Mouse (Mus musculus) myocyte (in vitro differentiated cells): Measurements from ENCODE around the gene Thap11.

Experiments
- MAX ChIP-seq: IDR thresholded peaks from one replicate; pipeline ENCODE4 v1.6.1; 2011; ENCODE audit warnings: low read depth, mild to moderate bottlenecking, control low read depth
- MYOD1 ChIP-seq, 3 experiments: IDR thresholded peaks; one replicate each; pipeline ENCODE4 v1.6.1; 2011; ENCODE audit warnings: control low read depth in 2 of 3, low read depth in 2 of 3, mild to moderate bottlenecking in 2 of 3, moderate library complexity in 1 of 3; ENCODE audit not compliant: insufficient read length in 2 of 3, control insufficient read depth in 1 of 3
- MYOG ChIP-seq, 3 experiments: IDR thresholded peaks; one replicate each; pipeline ENCODE4 v1.6.1; 2011; ENCODE audit warnings: control low read depth in 2 of 3, low read depth in 2 of 3, mild to moderate bottlenecking in 2 of 3; ENCODE audit not compliant: insufficient read length in 2 of 3, control insufficient read depth in 1 of 3, insufficient read depth in 1 of 3
- POLR2A ChIP-seq: IDR thresholded peaks from one replicate; pipeline ENCODE4 v1.6.1; 2011; ENCODE audit warnings: low read depth, mild to moderate bottlenecking, control low read depth, moderate library complexity; ENCODE audit not compliant: insufficient read length
- TCF12 ChIP-seq: IDR thresholded peaks from one replicate; pipeline ENCODE4 v1.6.1; 2011; ENCODE audit warnings: mild to moderate bottlenecking, control low read depth; ENCODE audit not compliant: poor library complexity, insufficient read depth, severe bottlenecking
- USF1 ChIP-seq: IDR thresholded peaks from one replicate; pipeline ENCODE4 v1.6.1; 2011; ENCODE audit warnings: low read depth, mild to moderate bottlenecking, control low read depth, moderate library complexity

GRCm38 (mm10) chr8:105819659-105820058 is 35.3 kb upstream of the Thap11 start:
- TF ChIP-seq USF1: no peak
- TF ChIP-seq POLR2A: no peak
- no peak for TF ChIP-seq MAX
- no peak for TF ChIP-seq MYOD1 (IDR thresholded peaks at IDR 0.05; ENCODE audit: control insufficient read depth in 1 of 3, insufficient read length in 2 of 3, low read depth in 2 of 3)
- no peak for TF ChIP-seq TCF12
- no peak for TF ChIP-seq MYOG (IDR thresholded peaks at IDR 0.05; ENCODE audit: control insufficient read depth in 1 of 3, insufficient read depth in 1 of 3, insufficient read length in 2 of 3, low read depth in 2 of 3)
